Mouse (Mus musculus): Measurements from ENCODE around the gene Gnai1. TPM values are rescaled to one million over a fixed set of nuclear protein-coding genes. Genes with fewer than 3 reads are reported as not detected.
"Not testable (repeated sequence)": the region's sequence is repeated elsewhere in the genome, so short reads cannot be mapped to it uniquely, and the experiment has no call there.

Gnai1 gene
- 2.2 and 2.8 TPM in 2 replicates for polyA plus RNA-seq (2012; rRNA removed)

- WGBS = 3% methylated on average over 70 of the region's 76 CpGs
These were observed at the start of gene Gnai1 for GRCm38 (mm10) chr5:18360281-18360819. TSS of gene Gnai1 (minus strand) at chr5:18360355.

GRCm38 (mm10) chr5:18367864-18368263 lies 7.7 kb upstream of the Gnai1 start:
- WGBS = 29% methylated on average over 2 of the region's 2 CpGs
- no peak for DNase-seq (ENCODE audit: low read depth, low spot score)

More at GRCm38 (mm10) chr5:18360281-18360819, at the start of gene Gnai1:
- DNase-seq (ENCODE audit: low read depth, low spot score) = no peak

- no peak for DNase-seq (ENCODE audit: low read depth, low spot score)
These were observed 5.3 kb upstream of the Gnai1 start for GRCm38 (mm10) chr5:18365460-18365859.

GRCm38 (mm10) chr5:18360956-18361355 lies 801 bp upstream of the Gnai1 start:
- 28% methylated on average over 6 of the region's 6 CpGs for WGBS
- DNase-seq (ENCODE audit: low read depth, low spot score) = no peak

More at GRCm38 (mm10) chr5:18365460-18365859, 5.3 kb upstream of the Gnai1 start:
- WGBS = 94% methylated on average over 3 of the region's 3 CpGs

GRCm38 (mm10) chr5:18359376-18360280 lies 527 bp downstream of the Gnai1 start:
- DNase-seq (ENCODE audit: low read depth, low spot score) = no peak

GRCm38 (mm10) chr5:18358778-18359177 lies 1.4 kb downstream of the Gnai1 start:
- WGBS = 16% methylated on average over 6 of the region's 6 CpGs
- DNase-seq (ENCODE audit: low read depth, low spot score) = no peak

More at GRCm38 (mm10) chr5:18359376-18360280, 527 bp downstream of the Gnai1 start:
- under 1% methylated on average over 76 of the region's 76 CpGs for WGBS

GRCm38 (mm10) chr5:18358191-18358590 lies 2.0 kb downstream of the Gnai1 start:
- WGBS = 17% methylated on average over 3 of the region's 3 CpGs
- no peak for DNase-seq (ENCODE audit: low read depth, low spot score)

- 93% methylated on average over 3 of the region's 3 CpGs for WGBS
- DNase-seq (ENCODE audit: low read depth, low spot score) = no peak
These were observed 12.9 kb downstream of the Gnai1 start for GRCm38 (mm10) chr5:18347297-18347696.

GRCm38 (mm10) chr5:18343455-18344142 lies 16.6 kb downstream of the Gnai1 start:
- whole genome bisulfite sequencing = 47% methylated on average over 4 of the region's 4 CpGs
- DNase-seq (ENCODE audit: low read depth, low spot score) = no peak

- DNase-seq (ENCODE audit: low read depth, low spot score) = no peak
- 64% methylated on average over 4 of the region's 4 CpGs for WGBS
These were observed 17.2 kb downstream of the Gnai1 start for GRCm38 (mm10) chr5:18342765-18343454.

- 85% methylated on average over 1 of the region's 1 CpGs for WGBS
- DNase-seq (ENCODE audit: low read depth, low spot score) = not testable (repeated sequence)
These were observed 18.3 kb downstream of the Gnai1 start for GRCm38 (mm10) chr5:18341876-18342275.

GRCm38 (mm10) chr5:18332256-18332655 lies 27.9 kb downstream of the Gnai1 start:
- 77% methylated on average over 5 of the region's 5 CpGs for WGBS
- no peak for DNase-seq (ENCODE audit: low read depth, low spot score)

- DNase-seq (ENCODE audit: low read depth, low spot score) = no peak
- 48% methylated on average over 8 of the region's 8 CpGs for WGBS
These were observed 29.4 kb downstream of the Gnai1 start for GRCm38 (mm10) chr5:18330726-18331125.

- 82% methylated on average over 6 of the region's 6 CpGs for WGBS
These were observed 34.0 kb downstream of the Gnai1 start for GRCm38 (mm10) chr5:18326159-18326558.

GRCm38 (mm10) chr5:18323534-18323933 lies 36.6 kb downstream of the Gnai1 start:
- DNase-seq (ENCODE audit: low read depth, low spot score) = no peak
- 93% methylated on average over 9 of the region's 9 CpGs for WGBS

More at GRCm38 (mm10) chr5:18326159-18326558, 34.0 kb downstream of the Gnai1 start:
- no peak for DNase-seq (ENCODE audit: low read depth, low spot score)

- WGBS = 87% methylated on average over 3 of the region's 3 CpGs
- no peak for DNase-seq (ENCODE audit: low read depth, low spot score)
These were observed 38.5 kb downstream of the Gnai1 start for GRCm38 (mm10) chr5:18321661-18322060.

GRCm38 (mm10) chr5:18318846-18319245 lies 41.3 kb downstream of the Gnai1 start:
- DNase-seq (ENCODE audit: low read depth, low spot score) = no peak
- WGBS = 79% methylated on average over 4 of the region's 4 CpGs

GRCm38 (mm10) chr5:18307229-18307804 lies 52.8 kb downstream of the Gnai1 start:
- no peak for DNase-seq (ENCODE audit: low read depth, low spot score)
- 7% methylated on average over 1 of the region's 1 CpGs for WGBS

GRCm38 (mm10) chr5:18296584-18296983 lies 63.6 kb downstream of the Gnai1 start:
- WGBS = 57% methylated on average over 2 of the region's 2 CpGs
- no peak for DNase-seq (ENCODE audit: low read depth, low spot score)

Measured in large intestine, adult 2 months (tissue).